Mouse (Mus musculus) lung, embryonic 15.5 days (tissue): Measurements from ENCODE around the gene Slc38a11. TPM values are rescaled to one million over a fixed set of nuclear protein-coding genes. Genes with fewer than 3 reads are reported as not detected.

Experiments
- ATAC-seq: fragments of 200-750 bp; cut with Nextera tagmentation; 2 replicates; pipeline ENCODE4 v1.8.0; 2017; ENCODE audit warnings: moderate number of reproducible peaks, borderline replicate concordance; ENCODE audit not compliant: low FRiP score, low TSS enrichment; ENCODE audit errors: extremely low read depth
- H3K27ac ChIP-seq: fragments of 300-500 bp; sonication (generic); 2 replicates; pipeline ENCODE4 v1.5.1; 2015; ENCODE audit warnings: moderate library complexity, mild to moderate bottlenecking, inconsistent platforms
- H3K27me3 ChIP-seq: fragments of 300-500 bp; sonication (generic); 2 replicates; pipeline ENCODE4 v1.6.1; 2015; ENCODE audit warnings: inconsistent platforms
- H3K36me3 ChIP-seq: fragments of 300-500 bp; sonication (generic); 2 replicates; pipeline ENCODE4 v1.6.1; 2015; ENCODE audit warnings: inconsistent platforms
- H3K4me1 ChIP-seq: fragments of 300-500 bp; sonication (generic); 2 replicates; pipeline ENCODE4 v1.6.1; 2015; ENCODE audit warnings: inconsistent platforms
- H3K4me2 ChIP-seq: fragments of 300-500 bp; sonication (generic); 2 replicates; pipeline ENCODE4 v1.6.1; 2015; ENCODE audit warnings: inconsistent platforms, mild to moderate bottlenecking, moderate library complexity
- H3K4me3 ChIP-seq: fragments of 300-500 bp; sonication (generic); 2 replicates; pipeline ENCODE4 v1.5.1; 2015; ENCODE audit warnings: mild to moderate bottlenecking, inconsistent platforms
- H3K9ac ChIP-seq: fragments of 300-500 bp; sonication (generic); 2 replicates; pipeline ENCODE4 v1.6.1; 2015; ENCODE audit warnings: inconsistent platforms
- H3K9me3 ChIP-seq: fragments of 300-500 bp; sonication (generic); 2 replicates; pipeline ENCODE4 v1.6.1; 2016; ENCODE audit warnings: inconsistent platforms
- WGBS: fragments of 180-500 bp; shearing (Covaris S2); methylation state at CpG from one replicate; pipeline ENCODE4 v1.1.7; 2015; 5-methylcytosine and 5-hydroxymethylcytosine counted together
- polyA plus RNA-seq: library from polyadenylated mRNA; unstranded; fragments of >200 nt; fragmentation: Nextera tagmentation; extraction: Ambion mirVana; gene quantifications from 2 replicates; pipeline ENCODE4 v1.2.1, GENCODE M21; 2015

The Slc38a11 gene
- 0.32 TPM in 1 of 2 replicates, not detected in the other for polyA plus RNA-seq

DNA sequence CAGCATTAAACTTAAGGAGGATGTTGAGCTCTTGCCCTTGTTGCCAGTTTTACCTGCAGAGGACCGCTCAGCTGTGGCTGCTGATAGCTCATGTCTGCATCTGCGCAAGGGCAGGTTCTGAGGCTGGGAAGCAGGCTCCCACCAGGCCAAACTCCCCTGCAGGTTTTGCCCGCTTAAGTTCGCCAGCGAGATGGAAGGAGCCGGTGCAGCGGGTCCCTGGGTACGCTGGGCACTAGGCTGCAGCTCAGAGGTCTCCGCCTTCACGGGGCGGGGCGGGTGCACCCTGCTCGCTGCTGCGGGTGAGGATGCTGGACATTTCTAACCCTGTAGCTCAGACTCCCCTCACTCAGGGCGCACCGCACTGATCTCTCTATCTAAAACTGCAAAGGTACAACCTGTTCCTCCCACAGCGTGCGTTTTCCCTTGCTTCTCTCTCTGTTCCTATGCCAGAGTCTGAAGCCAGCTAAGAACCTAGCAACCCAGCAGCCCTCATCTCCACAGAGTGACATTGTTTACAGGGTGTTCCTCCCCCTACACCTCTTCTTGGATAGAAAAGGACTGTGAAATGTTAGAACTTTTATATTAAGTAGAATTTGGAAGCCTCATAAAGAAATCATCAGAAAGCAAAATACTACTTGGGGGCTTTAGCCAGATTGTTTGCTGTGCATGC is at the start of gene Slc38a11:
TSS of gene Slc38a11 (minus strand) at position 207 of the 670 bp plus-strand sequence.
- Histone ChIP-seq H3K27ac (no peak within 1 kb of the TSS), H3K27me3 (no peaks in the 10 kb centered on the region; the same call in 1 of the 2 replicates), H3K9me3 (no peaks in the 10 kb centered on the region), H3K36me3 (no peaks in the 10 kb centered on the region), H3K4me1 (0 out of 2 replicates have a peak, but pooled peaks cover 6% of the 10 kb centered on the region), H3K9ac (no peak within 1 kb of the TSS), H3K4me2 (peak within 1 kb of the TSS; percentile 39), H3K4me3 (no peak within 1 kb of the TSS)
- 5% methylated on average over 18 of the region's 18 CpGs for WGBS
- no peak for ATAC-seq

DNA sequence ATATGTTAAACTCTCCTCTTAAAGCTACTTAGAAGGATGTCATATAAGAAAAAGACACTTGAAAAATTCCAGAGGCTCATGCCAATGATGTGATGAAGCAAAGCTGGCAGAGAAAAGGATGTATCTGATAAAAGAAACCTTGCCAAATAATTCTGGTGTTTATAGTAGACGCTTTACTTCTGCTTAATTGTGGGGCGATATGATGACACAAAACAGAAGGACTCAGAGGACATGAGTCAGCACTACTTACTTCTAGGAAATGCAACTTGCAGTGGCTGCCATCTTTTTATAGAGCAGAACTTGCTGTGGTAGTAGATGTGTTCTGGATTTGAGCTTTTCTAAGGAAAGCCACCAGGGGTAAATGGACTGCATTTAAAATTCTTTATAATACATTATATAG is 43.3 kb upstream of the Slc38a11 start:
- Histone ChIP-seq H3K36me3 (no peaks in the 10 kb centered on the region), H3K4me2 (no peak overlapping the region), H3K27ac (no peak overlapping the region), H3K9me3 (no peaks in the 10 kb centered on the region), H3K4me3 (no peak overlapping the region), H3K27me3 (no peaks in the 10 kb centered on the region), H3K4me1 (no peaks in the 10 kb centered on the region), H3K9ac (no peak overlapping the region)
- 40% methylated on average over 2 of the region's 2 CpGs for WGBS
- peak; percentile 84; the same call in 1 of the 2 replicates for ATAC-seq

DNA sequence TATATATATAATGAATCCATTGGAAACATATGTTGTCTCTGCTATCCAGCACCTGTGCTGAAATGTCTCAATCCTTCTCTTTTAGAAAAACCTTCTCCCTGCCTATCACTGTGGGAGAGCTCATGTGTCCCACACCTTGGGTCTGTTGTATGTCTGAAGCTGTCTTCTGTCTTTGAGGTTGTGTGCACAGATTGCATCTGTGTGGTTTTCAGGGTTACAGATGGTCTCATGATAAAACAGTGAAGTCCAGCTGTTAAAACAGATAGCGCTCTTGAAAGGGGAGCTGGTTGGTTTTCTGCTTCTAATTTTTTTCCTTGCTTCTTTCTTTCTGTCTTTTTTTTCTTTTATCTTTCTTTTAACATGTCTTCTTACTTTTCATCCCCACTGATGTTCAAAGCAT is 41.6 kb upstream of the Slc38a11 start:
- no peaks in the 10 kb centered on the region for H3K36me3 ChIP-seq
- no peaks in the 10 kb centered on the region for H3K9me3 ChIP-seq
- H3K27ac ChIP-seq: no peak overlapping the region
- no peak overlapping the region for H3K4me2 ChIP-seq
- ATAC-seq: no peak
- no peaks in the 10 kb centered on the region for H3K4me1 ChIP-seq
- no peak overlapping the region for H3K4me3 ChIP-seq
- no peaks in the 10 kb centered on the region for H3K27me3 ChIP-seq
- WGBS: 88% methylated on average over 1 of the region's 1 CpGs
- H3K9ac ChIP-seq: no peak overlapping the region

DNA sequence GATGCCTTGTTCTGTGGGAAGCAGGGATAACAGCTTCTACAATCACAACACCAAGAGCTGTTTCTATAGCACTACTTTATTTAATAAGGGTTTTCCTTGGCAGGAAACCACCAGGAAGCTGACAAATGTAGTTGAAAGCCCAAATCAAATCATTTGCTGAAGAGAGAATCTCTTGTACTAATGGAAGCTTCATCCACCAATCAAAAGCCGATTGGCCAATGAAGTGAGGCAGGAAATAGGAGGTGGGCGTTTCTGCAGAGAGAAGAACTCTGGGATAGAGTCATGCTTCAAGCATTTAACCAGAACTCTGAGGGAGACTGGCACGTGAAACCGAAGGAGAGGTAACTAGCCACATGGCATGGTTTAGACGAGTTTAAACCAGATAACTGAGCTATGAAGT is 38.2 kb upstream of the Slc38a11 start:
- Histone ChIP-seq H3K4me1 (no peaks in the 10 kb centered on the region), H3K9ac (no peak overlapping the region), H3K4me3 (no peak overlapping the region), H3K27me3 (no peaks in the 10 kb centered on the region), H3K9me3 (no peaks in the 10 kb centered on the region), H3K4me2 (no peak overlapping the region), H3K27ac (no peak overlapping the region), H3K36me3 (no peaks in the 10 kb centered on the region)
- no peak for ATAC-seq
- WGBS: 76% methylated on average over 5 of the region's 5 CpGs

DNA sequence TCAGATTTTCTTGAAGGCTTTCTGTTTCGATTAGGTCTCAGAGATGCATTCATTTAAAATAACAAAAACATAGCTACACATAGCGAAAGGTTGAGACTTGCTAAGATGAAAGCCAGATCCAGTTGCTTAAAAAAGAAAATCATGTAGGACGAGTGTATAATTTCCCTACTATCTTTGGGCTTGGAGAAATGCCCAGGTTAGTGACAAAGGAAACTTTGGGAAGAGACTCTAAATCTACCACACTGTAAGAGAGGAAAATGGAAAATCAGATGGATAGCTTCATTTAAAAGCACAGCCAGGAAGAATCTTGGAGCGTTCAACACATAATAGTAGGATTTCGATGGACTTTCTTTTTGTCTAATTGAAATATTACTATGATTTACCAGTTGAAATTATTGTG is 36.1 kb upstream of the Slc38a11 start:
- Histone ChIP-seq H3K4me2 (no peak overlapping the region), H3K9ac (no peak overlapping the region), H3K27ac (no peak overlapping the region), H3K4me3 (no peak overlapping the region), H3K36me3 (no peaks in the 10 kb centered on the region), H3K9me3 (no peaks in the 10 kb centered on the region), H3K4me1 (no peaks in the 10 kb centered on the region), H3K27me3 (no peaks in the 10 kb centered on the region)
- WGBS: 73% methylated on average over 5 of the region's 5 CpGs
- no peak for ATAC-seq

GRCm38 (mm10) chr2:65396128-65396527 is 32.3 kb upstream of the Slc38a11 start:
- 29% methylated on average over 3 of the region's 3 CpGs for WGBS
- ATAC-seq: no peak
- H3K4me3 ChIP-seq: no peak overlapping the region

DNA sequence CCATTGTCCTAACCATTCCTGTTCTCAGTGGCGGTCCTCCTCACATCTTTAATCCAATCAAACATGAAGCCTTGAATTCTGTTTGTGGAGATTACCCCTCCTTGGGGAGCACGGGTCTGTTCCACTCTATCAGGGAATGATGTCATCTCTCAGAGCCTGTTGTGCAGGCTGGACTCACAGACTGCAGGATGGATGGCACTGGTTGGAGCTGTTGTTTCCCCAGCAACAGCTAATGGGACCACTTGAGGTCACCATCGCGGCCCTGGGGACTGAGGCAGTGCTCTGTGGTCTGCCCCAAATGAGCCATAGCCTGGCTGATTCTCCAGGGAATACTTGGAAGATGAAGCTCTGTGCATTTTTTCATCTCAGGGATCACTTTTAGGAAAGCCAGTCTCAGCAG is 29.2 kb upstream of the Slc38a11 start:
- Histone ChIP-seq H3K36me3 (no peaks in the 10 kb centered on the region), H3K4me1 (no peaks in the 10 kb centered on the region), H3K27ac (no peak overlapping the region), H3K4me3 (no peak overlapping the region), H3K9me3 (no peaks in the 10 kb centered on the region), H3K9ac (no peak overlapping the region), H3K4me2 (no peak overlapping the region), H3K27me3 (no peaks in the 10 kb centered on the region)
- ATAC-seq: no peak
- 50% methylated on average over 4 of the region's 4 CpGs for WGBS

More at GRCm38 (mm10) chr2:65396128-65396527, 32.3 kb upstream of the Slc38a11 start:
- Histone ChIP-seq H3K9me3 (no peaks in the 10 kb centered on the region), H3K4me2 (no peak overlapping the region), H3K27me3 (no peaks in the 10 kb centered on the region), H3K4me1 (no peaks in the 10 kb centered on the region), H3K9ac (no peak overlapping the region), H3K36me3 (no peaks in the 10 kb centered on the region), H3K27ac (no peak overlapping the region)

GRCm38 (mm10) chr2:65391322-65391721 is 27.5 kb upstream of the Slc38a11 start:
- Histone ChIP-seq H3K27me3 (no peaks in the 10 kb centered on the region), H3K4me2 (no peak overlapping the region), H3K9ac (no peak overlapping the region), H3K4me3 (no peak overlapping the region), H3K4me1 (no peaks in the 10 kb centered on the region), H3K27ac (no peak overlapping the region), H3K9me3 (no peaks in the 10 kb centered on the region), H3K36me3 (no peaks in the 10 kb centered on the region)
- no peak for ATAC-seq
- 72% methylated on average over 6 of the region's 6 CpGs for WGBS

GRCm38 (mm10) chr2:65384815-65385214 is 21.0 kb upstream of the Slc38a11 start:
- Histone ChIP-seq H3K4me1 (peaks cover 4% of the 10 kb centered on the region), H3K36me3 (no peaks in the 10 kb centered on the region), H3K4me2 (no peak overlapping the region), H3K9ac (no peak overlapping the region), H3K27ac (no peak overlapping the region), H3K27me3 (no peaks in the 10 kb centered on the region), H3K9me3 (no peaks in the 10 kb centered on the region), H3K4me3 (no peak overlapping the region)
- ATAC-seq: no peak
- 59% methylated on average over 6 of the region's 6 CpGs for WGBS

DNA sequence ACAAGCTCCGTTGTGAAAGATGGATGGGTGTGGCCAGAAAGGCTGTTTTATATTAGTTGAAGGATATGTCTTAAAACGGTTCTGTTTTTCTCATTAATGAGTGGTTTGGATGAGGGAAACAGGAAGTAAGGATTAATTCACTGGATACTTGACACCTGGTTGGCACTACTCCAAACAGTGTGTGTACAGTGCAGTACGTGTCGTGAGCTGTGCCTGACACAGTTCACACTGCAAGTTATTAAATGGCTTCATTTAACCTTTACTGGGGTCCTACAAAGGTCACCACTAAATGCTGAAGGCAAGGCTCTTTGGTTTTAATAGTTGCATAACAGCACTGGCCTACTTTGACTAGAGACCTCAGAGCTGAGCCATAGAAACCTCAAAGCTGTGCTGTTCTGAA is 18.7 kb upstream of the Slc38a11 start:
- WGBS: 12% methylated on average over 4 of the region's 4 CpGs
- Histone ChIP-seq H3K27ac (no peak overlapping the region), H3K27me3 (no peaks in the 10 kb centered on the region), H3K36me3 (no peaks in the 10 kb centered on the region), H3K4me3 (no peak overlapping the region), H3K9ac (no peak overlapping the region), H3K9me3 (no peaks in the 10 kb centered on the region), H3K4me1 (peaks cover 4% of the 10 kb centered on the region), H3K4me2 (no peak overlapping the region)
- peak; percentile 67; the same call in 1 of the 2 replicates for ATAC-seq

- no peak overlapping the region for H3K4me3 ChIP-seq
- no peak overlapping the region for H3K4me2 ChIP-seq
- 54% methylated on average over 4 of the region's 4 CpGs for WGBS
These were observed 14.6 kb upstream of the Slc38a11 start for GRCm38 (mm10) chr2:65378425-65378824.

DNA sequence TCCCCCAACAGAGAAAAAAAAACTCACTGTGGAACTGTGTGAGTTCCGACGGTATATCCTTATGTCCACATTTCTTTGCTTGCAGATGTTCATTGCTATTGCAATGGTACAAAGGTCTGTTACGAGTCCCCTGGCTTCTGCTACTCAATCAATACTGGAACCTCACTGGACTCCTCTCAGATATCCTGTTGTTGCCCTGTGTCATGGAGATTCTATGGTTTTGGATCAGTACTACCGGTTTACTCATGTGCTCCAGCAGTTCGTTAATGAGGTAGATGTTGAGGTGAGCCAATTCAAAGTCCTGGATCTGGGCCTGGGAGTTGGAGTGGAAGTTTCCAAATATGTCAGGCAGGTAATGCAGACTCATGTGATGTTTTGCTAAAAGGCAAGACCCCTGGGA is 10.6 kb upstream of the Slc38a11 start:
- Histone ChIP-seq H3K27me3 (no peaks in the 10 kb centered on the region), H3K9me3 (no peaks in the 10 kb centered on the region), H3K4me1 (no peaks in the 10 kb centered on the region), H3K36me3 (no peaks in the 10 kb centered on the region), H3K27ac (no peak overlapping the region), H3K4me3 (no peak overlapping the region), H3K9ac (no peak overlapping the region), H3K4me2 (no peak overlapping the region)
- 81% methylated on average over 5 of the region's 5 CpGs for WGBS
- no peak for ATAC-seq

More at GRCm38 (mm10) chr2:65378425-65378824, 14.6 kb upstream of the Slc38a11 start:
- Histone ChIP-seq H3K36me3 (no peaks in the 10 kb centered on the region), H3K27me3 (no peaks in the 10 kb centered on the region), H3K27ac (no peak overlapping the region), H3K4me1 (peaks cover 4% of the 10 kb centered on the region), H3K9me3 (no peaks in the 10 kb centered on the region), H3K9ac (no peak overlapping the region)
- ATAC-seq: no peak
